Mouse (Mus musculus): Measurements from ENCODE around the gene Uspl1. TPM values are rescaled to one million over a fixed set of nuclear protein-coding genes. Genes with fewer than 3 reads are reported as not detected.

Gene Uspl1
- total RNA-seq, 2 experiments from 2014 or later: 38.8 to 39.0 TPM

DNA sequence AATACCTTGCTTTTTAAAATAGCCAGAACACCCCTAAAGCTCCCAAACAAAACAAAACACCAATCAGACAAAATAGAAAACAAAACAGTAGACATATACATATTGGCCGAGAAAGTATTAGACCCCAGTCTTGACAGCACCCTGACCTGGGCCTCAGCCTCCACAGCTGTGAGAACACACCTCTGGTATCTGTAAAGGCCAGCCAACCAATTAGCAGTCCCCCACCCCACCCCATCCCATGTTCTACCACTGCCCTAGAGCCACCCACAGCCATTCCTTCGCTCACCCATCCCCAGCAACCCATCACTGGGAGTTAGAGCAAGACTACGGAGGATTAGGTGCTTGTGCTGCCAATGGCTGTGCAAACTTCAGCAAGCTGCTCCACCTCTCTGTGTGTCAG is 33.3 kb upstream of the Uspl1 start:
- no peak for TF ChIP-seq CTCF (conservative IDR thresholded peaks at IDR 0.05)
- no peak overlapping the region for H3K4me3 ChIP-seq
- no peak overlapping the region for H3K27ac ChIP-seq
- DNase-seq (ENCODE audit: low spot score in 2 of 2): no peak

DNA sequence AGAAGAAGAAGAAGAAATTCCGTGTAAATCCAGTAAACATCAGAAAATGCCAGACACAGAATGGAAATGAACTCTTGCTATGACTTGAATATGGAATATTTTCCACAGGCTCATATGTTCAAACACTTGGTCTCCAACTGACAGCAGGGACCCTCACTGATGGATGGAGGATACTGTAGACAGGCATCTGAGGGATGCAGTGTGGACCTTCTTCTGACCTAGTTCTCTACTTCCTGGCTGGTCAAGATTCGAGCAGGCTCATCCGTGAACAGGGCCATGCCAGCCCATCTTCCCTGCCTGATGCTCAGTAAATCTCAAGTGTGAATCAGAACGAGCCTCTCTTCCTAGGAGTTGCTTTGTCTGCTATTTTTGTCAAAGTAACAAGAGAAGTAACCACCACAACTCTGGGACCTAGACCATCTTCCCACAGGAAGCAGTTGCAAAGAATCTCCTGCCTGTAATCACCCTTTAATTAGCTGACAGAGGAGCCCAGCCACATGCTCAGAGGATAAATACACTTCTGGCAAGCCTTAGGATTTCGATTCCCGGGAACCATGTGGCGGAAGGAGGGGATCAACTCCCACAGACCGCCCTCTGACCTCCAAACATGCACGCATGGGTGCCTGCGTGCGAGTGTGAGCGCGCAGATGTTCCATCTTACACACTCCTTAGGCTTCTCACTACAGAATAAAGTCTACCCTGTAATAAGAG is 31.9 kb upstream of the Uspl1 start:
- no peak for TF ChIP-seq CTCF (conservative IDR thresholded peaks at IDR 0.05)
- H3K27ac ChIP-seq: peak overlapping the region; percentile 57
- H3K4me3 ChIP-seq: peak overlapping the region; percentile 27
- peak in 1 of 2 experiments; percentile 17 for DNase-seq (ENCODE audit: low spot score in 2 of 2)

DNA sequence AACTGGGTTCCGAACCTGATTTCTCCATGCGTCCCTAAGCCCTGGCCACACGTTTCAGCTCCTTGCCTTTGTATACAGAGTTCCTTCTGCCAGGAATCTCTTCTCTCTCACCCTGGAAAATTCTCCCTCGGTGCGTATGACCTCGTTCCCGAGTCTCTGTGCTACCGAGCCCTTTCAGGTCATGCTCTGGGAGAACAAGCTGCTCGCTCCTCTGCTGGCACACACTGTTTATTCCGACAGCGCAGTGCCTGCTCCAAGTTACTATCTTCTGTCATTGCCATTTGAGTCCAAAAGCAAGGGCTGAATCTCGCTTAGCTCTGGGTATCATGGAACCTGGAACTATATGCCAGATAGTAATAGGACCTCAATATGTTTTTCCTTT is 31.4 kb upstream of the Uspl1 start:
- peak overlapping the region; percentile 27 for H3K4me3 ChIP-seq
- no peak for DNase-seq (ENCODE audit: low spot score in 2 of 2)
- peak overlapping the region; percentile 57 for H3K27ac ChIP-seq
- TF ChIP-seq CTCF (conservative IDR thresholded peaks at IDR 0.05): no peak

DNA sequence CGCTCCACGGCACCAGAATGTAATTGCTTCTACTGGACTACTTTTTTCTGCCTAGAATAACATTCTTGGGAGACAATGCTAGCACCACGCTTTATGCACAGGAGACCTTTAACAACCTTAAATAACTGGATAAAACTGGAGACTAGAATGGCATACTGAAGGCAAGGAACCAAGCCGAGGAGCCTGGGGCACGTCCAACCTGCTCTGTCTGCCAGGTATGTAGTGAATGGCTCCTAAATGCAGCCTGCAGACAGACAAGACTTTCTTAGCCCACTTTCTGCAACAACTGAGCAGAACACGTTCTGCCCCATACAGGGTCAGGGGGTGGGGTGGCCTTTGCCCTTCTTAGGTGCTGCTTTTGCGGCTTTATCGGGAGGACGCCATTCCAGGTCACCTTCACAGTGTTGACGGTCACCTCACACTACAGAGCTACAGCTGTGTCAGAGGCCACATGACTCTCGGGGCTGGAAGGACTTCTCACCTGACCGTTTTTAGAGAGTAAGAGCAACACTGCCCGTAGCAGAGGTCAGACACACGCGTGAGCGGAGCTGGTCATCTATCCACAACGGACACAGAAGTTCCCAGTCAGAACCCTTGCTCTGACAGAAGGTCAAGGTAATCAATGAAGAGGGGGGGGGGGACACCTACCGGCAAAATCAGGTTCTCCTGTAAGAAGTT is 27.1 kb upstream of the Uspl1 start:
- no peak overlapping the region for H3K4me3 ChIP-seq
- TF ChIP-seq CTCF (conservative IDR thresholded peaks at IDR 0.05): no peak
- no peak overlapping the region for H3K27ac ChIP-seq
- DNase-seq (ENCODE audit: low spot score in 2 of 2): no peak

DNA sequence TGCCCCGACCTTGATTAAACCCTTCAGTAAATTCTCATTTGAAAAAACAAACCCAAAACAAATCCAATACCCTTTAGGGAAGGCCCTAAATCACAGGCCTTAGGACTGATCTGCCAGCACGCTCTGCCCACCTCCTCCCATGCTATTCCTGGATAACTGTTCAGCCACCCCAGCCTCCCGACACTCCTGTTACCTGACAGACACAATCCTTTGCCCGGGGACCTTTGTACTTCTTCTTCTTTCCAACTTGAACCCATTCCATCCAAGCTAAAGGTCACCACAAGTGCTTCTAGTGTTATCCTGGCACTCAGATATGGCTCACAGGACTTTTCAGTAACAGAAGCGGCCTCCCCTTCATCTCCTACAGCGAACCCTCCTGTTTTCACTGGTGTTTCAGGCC is 25.1 kb upstream of the Uspl1 start:
- Histone ChIP-seq H3K4me3 (no peak overlapping the region), H3K27ac (no peak overlapping the region)
- DNase-seq (ENCODE audit: low spot score in 2 of 2): no peak
- TF ChIP-seq CTCF (conservative IDR thresholded peaks at IDR 0.05): no peak

DNA sequence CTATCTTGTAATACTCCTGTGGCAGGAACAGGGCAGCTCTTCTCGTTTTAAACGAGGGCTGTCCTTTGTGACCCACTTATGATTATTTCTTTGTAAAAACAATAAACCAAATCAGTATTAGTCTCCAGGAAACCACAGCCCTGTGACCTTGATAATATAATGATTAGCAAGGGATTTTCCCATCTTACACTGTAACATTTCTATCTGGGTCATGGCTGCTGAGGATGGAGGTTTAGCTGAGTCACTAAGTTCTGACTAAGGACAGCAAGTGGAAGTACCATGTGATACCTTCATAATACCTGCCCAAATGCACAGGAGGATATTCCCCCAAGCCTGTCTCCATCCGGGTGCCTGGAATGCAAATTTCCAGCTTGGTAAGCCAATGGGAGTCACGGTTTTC is 23.7 kb upstream of the Uspl1 start:
- no peak overlapping the region for H3K4me3 ChIP-seq
- no peak overlapping the region for H3K27ac ChIP-seq
- DNase-seq (ENCODE audit: low spot score in 2 of 2): no peak
- TF ChIP-seq CTCF (conservative IDR thresholded peaks at IDR 0.05): no peak

DNA sequence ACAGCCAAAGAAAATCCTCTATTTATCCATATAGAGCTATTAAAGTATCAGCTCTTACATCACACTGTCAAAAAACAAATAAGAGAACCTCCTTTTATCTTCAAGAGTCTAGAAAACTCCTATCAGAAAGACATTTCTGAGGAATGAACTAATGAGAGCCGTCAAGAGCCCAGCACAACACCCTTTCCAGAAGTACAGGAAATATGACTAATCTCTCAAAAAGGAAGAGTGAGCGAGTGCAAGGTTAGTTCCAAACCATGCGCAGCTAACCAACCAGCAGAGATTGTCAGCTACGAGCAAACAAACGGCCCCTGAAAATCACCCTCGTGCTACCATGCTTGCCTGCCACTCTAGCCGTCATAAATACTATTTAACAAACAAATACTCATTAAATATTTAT is 21.3 kb upstream of the Uspl1 start:
- H3K27ac ChIP-seq: no peak overlapping the region
- no peak for TF ChIP-seq CTCF (conservative IDR thresholded peaks at IDR 0.05)

DNA sequence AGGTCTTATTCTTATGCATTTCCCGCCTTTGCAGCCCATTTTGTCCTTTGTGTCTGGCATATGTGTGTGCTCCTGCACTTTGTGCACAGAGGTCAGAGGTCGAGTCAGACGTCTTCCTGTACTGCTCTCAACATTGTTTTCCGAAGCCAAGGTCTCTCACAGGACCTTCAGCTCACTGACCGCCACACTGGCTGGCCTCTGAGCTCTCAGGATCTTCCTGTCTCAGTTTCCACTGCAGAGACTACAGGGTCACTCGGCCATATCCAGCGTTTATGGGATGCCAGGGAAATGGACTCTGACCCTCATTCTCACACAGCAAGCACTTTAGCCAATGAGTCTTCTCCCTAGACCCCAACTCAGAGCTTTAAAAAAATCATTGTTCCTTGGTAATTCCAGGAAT is 19.3 kb upstream of the Uspl1 start:
- H3K4me3 ChIP-seq: no peak overlapping the region
- no peak for TF ChIP-seq CTCF (conservative IDR thresholded peaks at IDR 0.05)
- DNase-seq (ENCODE audit: low spot score in 2 of 2): no peak

More for the DNA sequence above, 21.3 kb upstream of the Uspl1 start:
- no peak overlapping the region for H3K4me3 ChIP-seq
- DNase-seq (ENCODE audit: low spot score in 2 of 2): no peak

DNA sequence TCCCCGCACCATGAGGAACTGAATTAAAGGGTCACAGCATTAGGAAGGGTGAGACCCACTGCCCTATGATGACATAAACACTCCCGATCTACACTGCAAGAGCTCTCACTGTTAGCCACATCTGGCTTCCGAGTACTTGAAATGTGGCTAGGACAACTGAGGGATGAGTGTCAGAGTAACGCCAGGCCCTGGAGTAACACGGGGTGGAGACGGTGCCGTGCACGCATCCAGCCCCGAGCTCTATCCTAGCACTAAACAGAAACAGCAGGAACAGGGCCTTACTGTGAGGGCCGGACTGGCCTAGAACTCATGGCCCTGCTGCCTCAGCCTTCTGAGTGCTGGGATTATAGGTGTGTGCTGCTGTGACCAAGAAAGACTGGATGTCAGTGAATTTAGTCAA is 18.1 kb upstream of the Uspl1 start:
- no peak for TF ChIP-seq CTCF (conservative IDR thresholded peaks at IDR 0.05)
- H3K4me3 ChIP-seq: no peak overlapping the region
- DNase-seq (ENCODE audit: low spot score in 2 of 2): no peak
- no peak overlapping the region for H3K27ac ChIP-seq

More for the DNA sequence above, 19.3 kb upstream of the Uspl1 start:
- no peak overlapping the region for H3K27ac ChIP-seq

DNA sequence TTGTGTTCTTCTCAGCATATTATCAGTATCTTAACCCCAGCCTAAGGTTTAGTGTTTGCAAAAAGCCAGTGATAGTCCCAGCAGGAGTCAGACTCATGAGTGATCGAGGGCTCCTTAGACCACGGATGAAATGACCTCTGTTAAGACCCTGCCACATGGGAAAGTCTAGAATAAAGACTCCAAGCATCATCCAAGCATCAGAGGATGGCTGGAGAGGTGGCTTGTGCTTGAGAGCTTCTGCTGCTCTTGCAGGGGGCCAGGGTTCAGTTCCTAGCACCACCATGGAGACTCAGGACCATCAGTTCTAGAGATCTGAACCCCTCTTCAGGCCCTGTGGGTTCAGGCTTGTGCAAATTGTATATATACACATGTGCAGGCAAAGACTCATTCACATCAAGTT is 16.1 kb upstream of the Uspl1 start:
- no peak for DNase-seq (ENCODE audit: low spot score in 2 of 2)
- Histone ChIP-seq H3K4me3 (no peak overlapping the region), H3K27ac (no peak overlapping the region)
- no peak for TF ChIP-seq CTCF (conservative IDR thresholded peaks at IDR 0.05)

DNA sequence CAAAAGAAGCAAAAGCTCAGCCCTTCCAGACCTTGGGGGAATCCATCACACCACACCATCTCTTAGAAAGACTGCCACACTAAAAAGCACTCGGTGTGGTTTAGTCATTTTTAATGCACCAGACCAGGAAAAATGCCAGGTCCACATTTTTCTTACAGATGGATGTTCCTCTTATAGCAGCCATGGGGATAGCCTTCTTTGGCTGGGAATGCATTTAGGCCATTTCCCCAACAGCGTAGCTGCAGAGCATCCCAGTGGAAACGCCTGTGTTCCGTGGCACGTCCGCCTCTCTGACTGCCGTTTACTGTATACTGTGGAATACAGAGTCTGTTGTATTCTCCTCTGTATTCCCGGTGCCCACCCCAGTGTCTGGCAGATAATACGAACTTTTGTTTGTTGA is 15.3 kb upstream of the Uspl1 start:
- Histone ChIP-seq H3K4me3 (no peak overlapping the region), H3K27ac (no peak overlapping the region)
- TF ChIP-seq CTCF (conservative IDR thresholded peaks at IDR 0.05): no peak
- DNase-seq (ENCODE audit: low spot score in 2 of 2): no peak

DNA sequence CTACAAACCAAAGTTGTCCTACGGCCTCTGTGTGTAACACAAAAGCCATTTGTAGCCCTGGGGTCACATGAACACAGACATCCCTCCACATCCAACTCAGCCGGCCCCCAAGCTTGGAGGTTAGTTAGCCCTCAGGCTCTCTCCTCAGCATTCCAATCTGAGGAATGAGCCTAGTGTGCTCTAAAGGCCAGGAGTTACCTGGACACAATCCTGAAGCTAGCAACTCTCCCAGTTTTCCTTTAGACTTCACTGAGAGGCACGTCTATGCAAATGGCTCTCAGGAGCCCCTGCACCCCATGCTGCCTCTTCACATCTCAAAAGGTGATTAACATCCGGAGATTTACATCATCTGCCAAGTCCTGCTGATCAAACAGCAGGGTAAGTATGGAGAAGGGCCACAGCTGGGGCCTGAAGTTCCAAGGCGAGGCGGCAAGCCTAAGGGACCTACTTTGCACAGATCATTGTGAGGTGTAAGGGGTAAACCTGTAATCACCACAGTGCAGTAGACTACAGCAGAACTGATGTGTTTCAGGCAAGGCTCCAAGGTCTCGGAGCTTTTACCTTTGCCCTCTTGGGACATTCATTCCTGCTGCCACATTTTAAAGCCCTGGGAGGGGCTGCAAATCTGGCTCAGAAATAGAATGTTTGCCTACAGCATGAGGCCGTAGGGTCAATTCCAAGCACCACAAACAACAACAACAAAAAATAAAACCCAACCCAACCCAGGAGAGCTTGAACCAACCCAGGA is 13.1 kb upstream of the Uspl1 start:
- Histone ChIP-seq H3K4me3 (no peak overlapping the region), H3K27ac (no peak overlapping the region)
- no peak for DNase-seq (ENCODE audit: low spot score in 2 of 2)
- TF ChIP-seq CTCF (conservative IDR thresholded peaks at IDR 0.05): no peak

DNA sequence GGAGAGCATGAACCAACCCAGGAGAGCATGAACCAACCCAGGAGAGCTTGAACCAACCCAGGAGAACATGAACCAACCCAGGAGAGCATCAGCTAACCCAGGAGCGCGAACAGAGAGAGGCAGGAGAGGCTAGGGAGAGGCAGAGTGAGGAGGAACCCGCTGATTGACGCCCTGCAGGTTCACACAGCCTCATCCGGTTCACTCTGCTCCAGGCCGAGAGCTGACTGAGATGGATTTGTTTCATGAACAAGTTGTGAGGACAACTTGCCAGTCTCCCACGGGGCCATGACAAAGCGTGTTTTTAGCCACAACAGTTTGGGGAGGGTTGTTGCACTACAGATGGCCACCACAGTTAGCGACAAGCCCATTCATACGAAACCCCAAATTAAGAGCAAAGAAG is 11.9 kb upstream of the Uspl1 start:
- DNase-seq (ENCODE audit: low spot score in 2 of 2): no peak
- no peak for TF ChIP-seq CTCF (conservative IDR thresholded peaks at IDR 0.05)
- H3K4me3 ChIP-seq: no peak overlapping the region

More for the DNA sequence above, 11.9 kb upstream of the Uspl1 start:
- H3K27ac ChIP-seq: no peak overlapping the region

All from layer of hippocampus, adult 2 months (tissue).